Mouse (Mus musculus) Patski (cell line): ENCODE data around the gene Amot. TPM values are rescaled to one million over a fixed set of nuclear protein-coding genes. Genes with fewer than 3 reads are reported as not detected.

Source experiments
- ATAC-seq: fragments of 100-300 bp; one replicate; pipeline ENCODE4 v1.8.0; 2021
- CTCF ChIA-PET: fragments of 350-600 bp; sonication (Branson Sonifier 250); formaldehyde crosslinking; loops from one replicate; lab custom pipeline; 2022; ENCODE audit warnings: inconsistent platforms; lab: Charles Lee
- POLR2A ChIA-PET: fragments of 350-600 bp; sonication (Branson Sonifier 250); formaldehyde crosslinking; loops from one replicate; lab custom pipeline; 2022; ENCODE audit warnings: antibody characterized with exemption, inconsistent platforms; lab: Charles Lee
- DNase-seq: peaks from one replicate; pipeline ENCODE4 v3.0.0-alpha.2; 2011; ENCODE audit warnings: low read depth, low spot score
- H3K27me3 ChIP-seq: fragments of 371-371 bp; one replicate; pipeline ENCODE4 v1.5.1; 2021
- CTCF ChIP-seq: fragments of 100-300 bp; IDR thresholded peaks from one replicate; pipeline ENCODE4 v1.5.1; 2021
- in situ Hi-C: fragments of 300-500 bp; cut with MboI; formaldehyde crosslinking; loops from 3 replicates; pipeline ENCODE4 v1.11.1; 2018; ENCODE audit warnings: low pct_unique_long_range_greater_than_20kb, mixed read lengths
- polyA plus RNA-seq: library from polyadenylated mRNA; unstranded; gene quantifications from one replicate; pipeline ENCODE4 v1.2.3, GENCODE M21; 2021

Amot gene
- polyA plus RNA-seq, 1 experiment from 2014 or later, result 114 TPM

GRCm38 (mm10) chrX:145483486-145484055, 21.4 kb downstream of the Amot start:
- DNase-seq, result no peak
- ChIA-PET CTCF (interaction anchor here (1.4 kb wide), 1 partner anchor 18 kb away, joined by 4 read pairs; no protein-coding TSS in a partner anchor), POLR2A (interaction anchor here (0.6 kb wide), 1 partner anchor 10 kb away, joined by 4 read pairs; no protein-coding TSS in a partner anchor)
- no peak for ATAC-seq
- no peak for TF ChIP-seq CTCF
- in situ Hi-C loops, result no loop called here
- peaks cover 7% of the 10 kb centered on the region for H3K27me3 ChIP-seq

- CTCF ChIA-PET, result no interaction called here
These were observed 22.6 kb downstream of the Amot start for GRCm38 (mm10) chrX:145482383-145482782.

GRCm38 (mm10) chrX:145479942-145480341, 25.0 kb downstream of the Amot start:
- no peak for ATAC-seq
- no peak for DNase-seq
- CTCF ChIA-PET, result interaction anchor here (0.9 kb wide), 1 partner anchor 7 kb away, joined by 3 read pairs; no protein-coding TSS in a partner anchor

More at GRCm38 (mm10) chrX:145482383-145482782, 22.6 kb downstream of the Amot start:
- no peak for ATAC-seq
- in situ Hi-C loops, result no loop called here
- POLR2A ChIA-PET, result no interaction called here
- peaks cover 3% of the 10 kb centered on the region for H3K27me3 ChIP-seq
- DNase-seq, result no peak
- no peak for TF ChIP-seq CTCF

GRCm38 (mm10) chrX:145477725-145478194, 27.2 kb downstream of the Amot start:
- ChIA-PET POLR2A (no interaction called here), CTCF (interaction anchor here (2.1 kb wide), 1 partner anchor 13 kb away, joined by 6 read pairs; no protein-coding TSS in a partner anchor)
- ATAC-seq (no peak), DNase-seq (no peak)
- in situ Hi-C loops, result no loop called here
- TF ChIP-seq CTCF, result no peak
- H3K27me3 ChIP-seq, result peaks cover 9% of the 10 kb centered on the region

More at GRCm38 (mm10) chrX:145479942-145480341, 25.0 kb downstream of the Amot start:
- no peak for TF ChIP-seq CTCF
- POLR2A ChIA-PET, result interaction anchor here (1.3 kb wide), 1 partner anchor 10 kb away, joined by 3 read pairs; no protein-coding TSS in a partner anchor
- peaks cover 3% of the 10 kb centered on the region for H3K27me3 ChIP-seq
- in situ Hi-C loops, result no loop called here

- ATAC-seq (no peak), DNase-seq (no peak)
- no peak for TF ChIP-seq CTCF
- ChIA-PET CTCF (interaction anchor here (2.1 kb wide), 1 partner anchor 12 kb away, joined by 6 read pairs; no protein-coding TSS in a partner anchor), POLR2A (no interaction called here)
- in situ Hi-C loops, result no loop called here
- H3K27me3 ChIP-seq, result peaks cover 9% of the 10 kb centered on the region
These were observed 27.8 kb downstream of the Amot start for GRCm38 (mm10) chrX:145477003-145477724.

GRCm38 (mm10) chrX:145468264-145468663, 36.7 kb downstream of the Amot start:
- DNase-seq (no peak), ATAC-seq (no peak)
- ChIA-PET CTCF (no interaction called here), POLR2A (no interaction called here)
- in situ Hi-C loops, result no loop called here
- no peak for TF ChIP-seq CTCF
- peaks cover 32% of the 10 kb centered on the region for H3K27me3 ChIP-seq

GRCm38 (mm10) chrX:145463524-145463923, 41.5 kb downstream of the Amot start:
- CTCF ChIA-PET, result interaction anchor here (0.9 kb wide), 1 partner anchor 8 kb away, joined by 3 read pairs; no protein-coding TSS in a partner anchor
- DNase-seq, result no peak
- in situ Hi-C loops, result no loop called here
- ATAC-seq, result no peak
- POLR2A ChIA-PET, result interaction anchor here (1.2 kb wide), 1 partner anchor 12 kb away, joined by 4 read pairs; no protein-coding TSS in a partner anchor
- H3K27me3 ChIP-seq, result peaks cover 19% of the 10 kb centered on the region
- TF ChIP-seq CTCF, result no peak

GRCm38 (mm10) chrX:145461339-145461738, 43.6 kb downstream of the Amot start:
- DNase-seq (no peak), ATAC-seq (no peak)
- in situ Hi-C loops, result no loop called here
- ChIA-PET CTCF (interaction anchor here (1.6 kb wide), 1 partner anchor 12 kb away, joined by 4 read pairs; no protein-coding TSS in a partner anchor), POLR2A (no interaction called here)
- H3K27me3 ChIP-seq, result peaks cover 23% of the 10 kb centered on the region
- no peak for TF ChIP-seq CTCF

- peaks cover 10% of the 10 kb centered on the region for H3K27me3 ChIP-seq
- TF ChIP-seq CTCF, result no peak
- in situ Hi-C loops, result no loop called here
- POLR2A ChIA-PET, result no interaction called here
- DNase-seq, result no peak
- CTCF ChIA-PET, result no interaction called here
- no peak for ATAC-seq
These were observed 48.7 kb downstream of the Amot start for GRCm38 (mm10) chrX:145456251-145456650.

- in situ Hi-C loops, result no loop called here
- ChIA-PET CTCF (interaction anchor here (1.0 kb wide), 1 partner anchor 8 kb away, joined by 3 read pairs; no protein-coding TSS in a partner anchor), POLR2A (no interaction called here)
- peaks cover 10% of the 10 kb centered on the region for H3K27me3 ChIP-seq
- DNase-seq (no peak), ATAC-seq (no peak)
- TF ChIP-seq CTCF, result no peak
These were observed 49.4 kb downstream of the Amot start for GRCm38 (mm10) chrX:145455629-145456028.
